In the genomic region with DNA sequence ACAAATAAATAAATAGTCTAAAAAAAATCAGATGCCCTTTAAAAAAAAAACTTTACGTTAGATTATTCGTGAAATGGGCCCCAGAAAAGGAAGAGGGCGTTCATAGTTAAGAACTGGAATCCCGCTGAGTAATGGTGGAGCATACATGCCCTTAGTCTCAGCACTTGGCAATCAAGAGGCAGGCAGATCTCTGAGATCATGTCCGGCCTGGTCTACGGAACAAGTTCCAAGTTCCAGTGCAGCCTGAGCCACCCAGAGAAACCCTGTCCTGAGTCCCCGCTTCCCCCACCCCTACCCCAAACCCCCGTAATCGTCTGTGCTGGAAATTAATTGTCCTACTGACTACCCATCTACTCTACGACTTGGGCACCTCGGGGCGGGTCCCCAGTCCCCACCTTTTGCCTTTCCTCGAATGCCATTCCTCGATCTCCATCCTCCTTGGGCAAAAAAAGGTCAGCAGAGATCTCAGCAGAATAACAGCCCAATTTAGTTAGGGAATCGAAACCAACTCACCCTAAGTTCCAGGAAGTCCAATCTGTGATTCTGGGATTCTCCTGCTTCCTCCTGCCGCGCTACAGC, we compare ENCODE assay signal across 8 mouse cellular contexts. TPM values are rescaled to one million over a fixed set of nuclear protein-coding genes. Genes with fewer than 3 reads are reported as not detected.
DNase-seq lines count a peak whose midpoint lies in the region; ATAC-seq lines count a peak whose summit lies in the region.

No protein-coding gene starts in this region.

- peak overlapping the region; percentile 66 for H3K4me3 ChIP-seq in liver, embryonic 13.5 days (replicated peaks)
- peak overlapping the region; percentile 39 for H3K4me3 ChIP-seq in neural tube, embryonic 12.5 days

- intact Hi-C loops in heart, postnatal 10 days (cut with DNase I) = no loop called here

- peak overlapping the region; percentile 89 for H3K4me2 ChIP-seq in liver, embryonic 13.5 days
- peak overlapping the region; percentile 81 for H3K4me2 ChIP-seq in neural tube, embryonic 12.5 days (replicated peaks)

- no peaks in the 10 kb centered on the region for H3K9me3 ChIP-seq in liver, embryonic 13.5 days (replicated peaks)
- no peaks in the 10 kb centered on the region for H3K9me3 ChIP-seq in neural tube, embryonic 12.5 days

- H3K36me3 ChIP-seq in liver, embryonic 13.5 days = no peaks in the 10 kb centered on the region
- H3K36me3 ChIP-seq in neural tube, embryonic 12.5 days = no peaks in the 10 kb centered on the region

- 11% methylated on average over 17 of the region's 17 CpGs for WGBS in liver, embryonic 13.5 days (ENCODE audit: insufficient replicate concordance)
- 30% methylated on average over 17 of the region's 17 CpGs for WGBS in neural tube, embryonic 12.5 days

- no peak overlapping the region for H3K27ac ChIP-seq in liver, embryonic 13.5 days
- no peak overlapping the region for H3K27ac ChIP-seq in neural tube, embryonic 12.5 days

- H3K9ac ChIP-seq in liver, embryonic 13.5 days = peak overlapping the region; percentile 62
- H3K9ac ChIP-seq in neural tube, embryonic 12.5 days = 0 out of 2 replicates have a peak overlapping the region, but pooled peaks have one; percentile 44

- peak; percentile 20; the same call in 1 of the 2 replicates for ATAC-seq in liver, embryonic 13.5 days (ENCODE audit: low read depth)
- ATAC-seq in neural tube, embryonic 12.5 days (ENCODE audit: low FRiP score, low read depth) = no peak

- peak; percentile 19 to 30 for DNase-seq in adrenal gland, postnatal 36 days
- no peak for DNase-seq in adrenal gland, postnatal 25 days
- peak; percentile 14 for DNase-seq in embryo, embryonic 11 days
- peak; percentile 20 to 34 for DNase-seq in heart, postnatal 10 days
- DNase-seq in liver, embryonic 13.5 days = no peak
- DNase-seq in cerebellum, adult 9-11 months = no peak
- no peak for DNase-seq in thymus, postnatal 36 days

- peaks cover 17% of the 10 kb centered on the region for H3K4me1 ChIP-seq in liver, embryonic 13.5 days (replicated peaks)
- H3K4me1 ChIP-seq in neural tube, embryonic 12.5 days = 0 out of 2 replicates have a peak, but pooled peaks cover 5% of the 10 kb centered on the region

- peaks cover 26% of the 10 kb centered on the region for H3K27me3 ChIP-seq in liver, embryonic 13.5 days
- peaks cover 12% of the 10 kb centered on the region for H3K27me3 ChIP-seq in neural tube, embryonic 12.5 days (replicated peaks)

RNA-seq across cellular contexts. Expression of gene Mlkl, which starts 0.6 kb away (rescaled TPM):
- total RNA-seq in adrenal gland, postnatal 36 days (2021) = 10 to 100 TPM; 10.9 to 20.6 TPM
- 20.7 and 27.5 TPM in 2 replicates for total RNA-seq in adrenal gland, postnatal 25 days (2021)
- total RNA-seq in heart, postnatal 10 days (2021) = 1 to 10 TPM; 4.6 to 4.8 TPM
- polyA plus RNA-seq in liver, embryonic 13.5 days (2015; fragmentation: Nextera tagmentation; extraction: Ambion mirVana) = 2.5 and 2.8 TPM in 2 replicates
- polyA plus RNA-seq in neural tube, embryonic 12.5 days (2016; fragmentation: Nextera tagmentation; extraction: Ambion mirVana) = 0.22 and 0.47 TPM in 2 replicates

RNA-seq across cellular contexts. Expression of gene Rfwd3, which starts 37.4 kb away (rescaled TPM):
- 10 to 100 TPM; 48.8 to 72.7 TPM for total RNA-seq in adrenal gland, postnatal 36 days (2021)
- 67.2 and 88.7 TPM in 2 replicates for total RNA-seq in adrenal gland, postnatal 25 days (2021)
- 10 to 100 TPM; 20.4 to 26.1 TPM for total RNA-seq in heart, postnatal 10 days (2021)
- 45.7 and 60.4 TPM in 2 replicates for polyA plus RNA-seq in liver, embryonic 13.5 days (2015; fragmentation: Nextera tagmentation; extraction: Ambion mirVana)
- polyA plus RNA-seq in neural tube, embryonic 12.5 days (2016; fragmentation: Nextera tagmentation; extraction: Ambion mirVana) = 53.7 and 56.5 TPM in 2 replicates

RNA-seq across cellular contexts. Expression of gene Fa2h, which starts 56.2 kb away (rescaled TPM):
- total RNA-seq in adrenal gland, postnatal 36 days (2021) = 1 to 10 TPM in 1 of 2 experiments, not detected in 1; 3.1 TPM
- 5.6 and 7.4 TPM in 2 replicates for total RNA-seq in adrenal gland, postnatal 25 days (2021)
- total RNA-seq in heart, postnatal 10 days (2021) = under 1 TPM; 0.22 to 0.31 TPM
- not detected in 2 replicates for polyA plus RNA-seq in liver, embryonic 13.5 days (2015; fragmentation: Nextera tagmentation; extraction: Ambion mirVana)
- not detected in 2 replicates for polyA plus RNA-seq in neural tube, embryonic 12.5 days (2016; fragmentation: Nextera tagmentation; extraction: Ambion mirVana)

Comparison
In these comparisons a context has a peak if more than half of its experiments do, and no peak if none do; other contexts are left out.
1. DNase-seq: peak in adrenal gland, postnatal 36 days (2 of 2), embryo, embryonic 11 days (single experiment) and heart, postnatal 10 days (2 of 2); none in adrenal gland, postnatal 25 days (single experiment), liver, embryonic 13.5 days (single experiment), cerebellum, adult 9-11 months (single experiment) and thymus, postnatal 36 days (0 of 2).